Mouse (Mus musculus) kidney, adult 2 months (tissue): ENCODE data around the gene F11r.

ENCODE experiments used
- CTCF ChIP-seq: fragments of 200-500 bp; conservative IDR thresholded peaks from 2 replicates; pipeline ENCODE4 v1.5.1; 2011; ENCODE audit warnings: low read depth, mild to moderate bottlenecking, control low read depth, low read length, moderate library complexity, mixed read lengths; ENCODE audit not compliant: insufficient read depth, insufficient read length
- POLR2A ChIP-seq: fragments of 200-500 bp; IDR thresholded peaks from one replicate; pipeline ENCODE4 v1.6.1; 2011; ENCODE audit warnings: low read depth, low read length, control low read depth

DNA sequence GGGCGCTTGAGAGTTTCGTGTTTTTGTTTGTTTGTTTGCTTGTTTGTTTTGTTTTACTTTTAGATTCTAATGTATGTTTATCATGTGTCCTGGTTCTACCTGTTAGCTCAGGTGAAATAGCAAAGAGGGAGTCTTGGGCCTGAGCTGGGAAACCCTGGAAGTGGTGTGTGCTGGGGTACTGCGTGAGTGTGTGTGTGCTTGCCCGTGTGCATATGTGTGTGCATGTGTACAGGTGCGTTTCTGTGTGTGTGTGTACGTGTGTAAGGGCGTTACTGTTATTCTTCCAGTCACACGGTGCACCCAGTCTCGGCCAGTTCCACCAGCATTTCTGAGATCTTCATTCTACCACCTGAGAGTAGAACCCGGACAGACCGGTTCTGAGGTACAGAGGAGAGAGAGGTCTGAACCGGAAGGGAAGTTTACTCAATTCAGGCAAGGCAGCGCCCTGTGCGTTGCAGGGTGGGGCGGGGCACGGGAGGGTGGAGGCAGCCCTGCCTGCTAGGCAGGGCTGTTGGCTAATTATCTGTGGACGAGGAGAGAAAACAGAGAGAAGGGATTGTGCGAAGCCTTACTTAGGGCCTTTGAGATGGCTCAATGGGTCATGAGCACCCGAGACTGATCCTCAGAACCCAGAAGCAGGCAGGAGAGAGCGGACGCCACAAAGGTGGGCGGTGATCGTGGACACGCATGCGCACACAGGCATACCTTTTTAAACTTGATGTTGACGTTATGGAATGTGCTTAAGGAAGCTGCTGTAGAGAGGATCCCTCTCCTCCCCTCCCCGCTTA is 40.6 kb downstream of the F11r start:
- TF ChIP-seq CTCF: no peak
- TF ChIP-seq POLR2A: no peak
